Mouse (Mus musculus) embryonic facial prominence, embryonic 11.5 days (tissue): ENCODE results near the gene Atf6. TPM values are rescaled to one million over a fixed set of nuclear protein-coding genes. Genes with fewer than 3 reads are reported as not detected.

Experiments
- ATAC-seq: fragments of 200-750 bp; cut with Nextera tagmentation; replicated peaks from 2 replicates; pipeline ENCODE4 v1.8.0; 2017; ENCODE audit warnings: low read depth; ENCODE audit not compliant: insufficient number of reproducible peaks, low FRiP score, low TSS enrichment
- DNase-seq: peaks from one replicate; pipeline ENCODE4 v3.0.0-alpha.2; 2015; ENCODE audit warnings: low spot score
- H3K27ac ChIP-seq: fragments of 300-500 bp; sonication (generic); replicated peaks from 2 replicates; pipeline ENCODE4 v1.5.1; 2014; ENCODE audit warnings: mild to moderate bottlenecking, low read depth, low read length, control low read depth
- H3K27me3 ChIP-seq: fragments of 300-500 bp; sonication (generic); 2 replicates; pipeline ENCODE4 v1.6.1; 2014; ENCODE audit warnings: mild to moderate bottlenecking, low read length, moderate library complexity, mixed read lengths; ENCODE audit not compliant: control insufficient read depth, insufficient read depth
- H3K36me3 ChIP-seq: fragments of 300-500 bp; sonication (generic); replicated peaks from 2 replicates; pipeline ENCODE4 v1.6.1; 2014; ENCODE audit warnings: low read depth, mild to moderate bottlenecking, low read length, moderate library complexity, mixed read lengths; ENCODE audit not compliant: control insufficient read depth, insufficient read depth
- H3K4me1 ChIP-seq: fragments of 300-500 bp; sonication (generic); 2 replicates; pipeline ENCODE4 v1.6.1; 2014; ENCODE audit warnings: low read length, mixed read lengths; ENCODE audit not compliant: control insufficient read depth, insufficient read depth
- H3K4me2 ChIP-seq: fragments of 300-500 bp; sonication (generic); 2 replicates; pipeline ENCODE4 v1.6.1; 2014; ENCODE audit warnings: low read depth, mild to moderate bottlenecking, control low read depth, low read length, moderate library complexity
- H3K4me3 ChIP-seq: fragments of 300-500 bp; sonication (generic); 2 replicates; pipeline ENCODE4 v1.5.1; 2014; ENCODE audit warnings: low read depth, low read length, control low read depth
- H3K9ac ChIP-seq: fragments of 300-500 bp; sonication (generic); replicated peaks from 2 replicates; pipeline ENCODE4 v1.6.1; 2014; ENCODE audit warnings: mild to moderate bottlenecking, control low read depth, low read length
- H3K9me3 ChIP-seq: fragments of 300-500 bp; sonication (generic); replicated peaks from 2 replicates; pipeline ENCODE4 v1.6.1; 2016; ENCODE audit warnings: mild to moderate bottlenecking, low read length, inconsistent platforms, mixed read lengths; ENCODE audit not compliant: control insufficient read depth
- WGBS: fragments of 180-500 bp; shearing (Covaris S2); extraction: QIAGEN DNeasy Blood & Tissue Kit; methylation state at CpG from one replicate; pipeline ENCODE4 v1.1.7; 2014; 5-methylcytosine and 5-hydroxymethylcytosine counted together
- polyA plus RNA-seq: library from polyadenylated mRNA; unstranded; fragments of >200 nt; fragmentation: Nextera tagmentation; extraction: Ambion mirVana; gene quantifications from 2 replicates; pipeline ENCODE4 v1.2.1, GENCODE M21; 2014

Atf6 gene
- polyA plus RNA-seq, 1 experiment from 2014 or later = 8.4 TPM

GRCm38 (mm10) chr1:170820103-170820814 lies 47.3 kb downstream of the Atf6 start:
- WGBS = 84% methylated on average over 14 of the region's 14 CpGs
- ATAC-seq = no peak
- no peak overlapping the region for H3K4me2 ChIP-seq

GRCm38 (mm10) chr1:170815287-170816004 lies 52.1 kb downstream of the Atf6 start:
- H3K27me3 ChIP-seq = no peaks in the 10 kb centered on the region

More at GRCm38 (mm10) chr1:170820103-170820814, 47.3 kb downstream of the Atf6 start:
- Histone ChIP-seq H3K9me3 (no peaks in the 10 kb centered on the region), H3K36me3 (no peaks in the 10 kb centered on the region), H3K27ac (no peak overlapping the region), H3K4me1 (no peaks in the 10 kb centered on the region), H3K4me3 (no peak overlapping the region), H3K9ac (no peak overlapping the region), H3K27me3 (no peaks in the 10 kb centered on the region)
- no peak for DNase-seq

GRCm38 (mm10) chr1:170812822-170813221 lies 54.7 kb downstream of the Atf6 start:
- Histone ChIP-seq H3K9ac (no peak overlapping the region), H3K27ac (no peak overlapping the region), H3K36me3 (no peaks in the 10 kb centered on the region), H3K27me3 (no peaks in the 10 kb centered on the region), H3K4me1 (no peaks in the 10 kb centered on the region), H3K9me3 (no peaks in the 10 kb centered on the region), H3K4me2 (no peak overlapping the region), H3K4me3 (no peak overlapping the region)
- ATAC-seq (no peak), DNase-seq (no peak)
- 77% methylated on average over 5 of the region's 5 CpGs for WGBS

More at GRCm38 (mm10) chr1:170815287-170816004, 52.1 kb downstream of the Atf6 start:
- no peak for DNase-seq
- no peak overlapping the region for H3K27ac ChIP-seq
- H3K36me3 ChIP-seq = no peaks in the 10 kb centered on the region
- H3K9me3 ChIP-seq = no peaks in the 10 kb centered on the region
- 98% methylated on average over 2 of the region's 2 CpGs for WGBS
- ATAC-seq = no peak
- no peaks in the 10 kb centered on the region for H3K4me1 ChIP-seq
- no peak overlapping the region for H3K4me2 ChIP-seq
- H3K9ac ChIP-seq = no peak overlapping the region
- H3K4me3 ChIP-seq = no peak overlapping the region

- H3K4me3 ChIP-seq = no peak overlapping the region
- H3K9me3 ChIP-seq = no peaks in the 10 kb centered on the region
- H3K4me2 ChIP-seq = no peak overlapping the region
- H3K4me1 ChIP-seq = no peaks in the 10 kb centered on the region
- no peak overlapping the region for H3K9ac ChIP-seq
- no peak overlapping the region for H3K27ac ChIP-seq
- ATAC-seq = no peak
- DNase-seq = no peak
- no peaks in the 10 kb centered on the region for H3K27me3 ChIP-seq
- no peaks in the 10 kb centered on the region for H3K36me3 ChIP-seq
- WGBS = 83% methylated on average over 2 of the region's 2 CpGs
These were observed 59.8 kb downstream of the Atf6 start for GRCm38 (mm10) chr1:170807600-170808270.

DNA sequence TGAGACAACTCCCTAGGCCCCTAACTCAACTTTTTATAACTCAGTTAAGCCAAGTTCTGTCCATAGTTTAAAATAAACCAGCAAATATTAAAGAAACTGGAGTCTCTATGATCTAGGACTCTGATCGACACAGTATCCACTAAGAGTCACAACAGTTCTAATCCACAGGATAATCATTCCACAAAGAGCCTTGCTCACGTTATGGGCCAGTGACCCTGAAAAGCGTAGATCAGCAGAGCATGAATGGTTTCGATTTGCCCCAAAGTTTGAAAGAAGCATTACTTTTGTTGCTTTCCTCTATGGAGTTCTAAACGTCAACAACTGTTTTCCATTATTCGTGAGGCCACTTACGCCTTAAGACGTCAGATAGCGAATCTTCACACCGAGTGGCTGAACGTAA lies 62.9 kb downstream of the Atf6 start:
- H3K4me2 ChIP-seq = no peak overlapping the region
- no peaks in the 10 kb centered on the region for H3K36me3 ChIP-seq
- H3K27ac ChIP-seq = no peak overlapping the region
- no peak overlapping the region for H3K9ac ChIP-seq
- H3K9me3 ChIP-seq = no peaks in the 10 kb centered on the region
- ATAC-seq (no peak), DNase-seq (no peak)
- no peaks in the 10 kb centered on the region for H3K4me1 ChIP-seq
- 66% methylated on average over 11 of the region's 11 CpGs for WGBS
- H3K27me3 ChIP-seq = no peaks in the 10 kb centered on the region
- H3K4me3 ChIP-seq = no peak overlapping the region

DNA sequence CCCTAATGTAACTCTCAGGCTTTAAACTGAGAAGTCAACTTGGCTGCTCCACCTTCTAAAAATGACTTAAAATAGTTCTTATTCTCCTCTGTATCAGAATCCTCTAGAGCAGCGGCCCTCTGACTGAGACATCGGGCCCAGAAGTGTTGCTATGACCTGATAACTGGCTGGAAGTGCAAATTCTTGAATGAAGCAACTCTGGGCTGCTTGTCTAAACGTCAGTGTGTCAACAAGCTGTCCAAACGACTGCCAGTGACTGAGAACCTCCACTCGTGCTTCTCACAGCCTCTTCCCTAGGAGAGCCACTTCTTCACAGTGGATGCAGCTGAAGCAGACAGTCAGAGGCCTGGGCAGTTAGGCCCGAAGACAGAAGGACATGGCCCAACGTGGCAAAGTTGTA lies 64.9 kb downstream of the Atf6 start:
- no peak overlapping the region for H3K27ac ChIP-seq
- no peak overlapping the region for H3K9ac ChIP-seq
- H3K4me3 ChIP-seq = no peak overlapping the region
- DNase-seq (no peak), ATAC-seq (no peak)
- H3K4me1 ChIP-seq = no peaks in the 10 kb centered on the region
- H3K27me3 ChIP-seq = no peaks in the 10 kb centered on the region
- H3K4me2 ChIP-seq = no peak overlapping the region
- WGBS = 76% methylated on average over 7 of the region's 7 CpGs
- no peaks in the 10 kb centered on the region for H3K36me3 ChIP-seq
- no peaks in the 10 kb centered on the region for H3K9me3 ChIP-seq

DNA sequence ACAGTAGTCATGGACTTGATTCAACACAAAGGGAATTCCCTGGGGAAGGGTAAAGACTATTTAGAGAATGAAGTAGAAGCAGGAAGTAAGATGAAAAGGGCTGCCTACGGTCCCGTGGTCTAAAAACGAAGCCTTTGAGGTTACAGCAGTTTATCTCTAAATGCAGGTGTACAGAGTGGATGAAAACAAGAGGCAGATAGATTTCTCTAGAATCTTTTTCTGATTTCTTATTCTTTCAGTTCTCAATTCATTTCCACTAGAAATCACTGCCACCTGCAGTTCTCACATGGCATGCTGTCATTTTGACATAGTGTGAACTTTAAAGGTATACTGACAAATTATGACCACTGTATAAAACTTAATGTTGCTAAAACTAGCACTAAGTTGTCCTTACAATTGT lies 66.9 kb downstream of the Atf6 start:
- Histone ChIP-seq H3K36me3 (no peaks in the 10 kb centered on the region), H3K27ac (no peak overlapping the region), H3K9ac (no peak overlapping the region), H3K27me3 (no peaks in the 10 kb centered on the region), H3K9me3 (no peaks in the 10 kb centered on the region), H3K4me3 (no peak overlapping the region), H3K4me1 (no peaks in the 10 kb centered on the region), H3K4me2 (no peak overlapping the region)
- WGBS = 74% methylated on average over 3 of the region's 3 CpGs
- no peak for DNase-seq
- no peak for ATAC-seq
